Mouse (Mus musculus): ENCODE results near the gene Cds2. TPM values are rescaled to one million over a fixed set of nuclear protein-coding genes. Genes with fewer than 3 reads are reported as not detected.

Cds2 gene
- polyA plus RNA-seq, 1 experiment from 2014 or later, result 8.2 TPM

Other genes with a start within 250 kb of the Cds2 start
- gene Rassf2, start 232.9 kb upstream of the Cds2 start, polyA plus RNA-seq (2015; fragmentation: Nextera tagmentation; extraction: Ambion mirVana), result 2.5 and 3.7 TPM in 2 replicates
- gene Slc23a2, start 118.0 kb upstream of the Cds2 start, polyA plus RNA-seq (2015; fragmentation: Nextera tagmentation; extraction: Ambion mirVana), result 2.7 and 4.1 TPM in 2 replicates
- gene Tmem230, start 15.3 kb upstream of the Cds2 start, polyA plus RNA-seq (2015; fragmentation: Nextera tagmentation; extraction: Ambion mirVana), result 14.8 and 15.0 TPM in 2 replicates
- gene Pcna, start 9.8 kb upstream of the Cds2 start, polyA plus RNA-seq (2015; fragmentation: Nextera tagmentation; extraction: Ambion mirVana), result 202 and 255 TPM in 2 replicates
- gene Prokr2, start 122.3 kb downstream of the Cds2 start, polyA plus RNA-seq (2015; fragmentation: Nextera tagmentation; extraction: Ambion mirVana), result 0.06 TPM in 2 replicates